Mouse (Mus musculus) cerebellum, adult 2 months (tissue): ENCODE measurements around the gene Luzp2. TPM values are rescaled to one million over a fixed set of nuclear protein-coding genes. Genes with fewer than 3 reads are reported as not detected.
"Not testable (repeated sequence)": the region's sequence is repeated elsewhere in the genome, so short reads cannot be mapped to it uniquely, and the experiment has no call there.

Source experiments
- DNase-seq, 2 experiments: peaks; one replicate each; pipeline ENCODE4 v3.0.0; 2021
- H3K27ac ChIP-seq: fragments of 200-500 bp; 2 replicates; pipeline ENCODE4 v1.5.1; 2012; ENCODE audit warnings: low read length, control low read depth, inconsistent platforms; ENCODE audit not compliant: insufficient read depth
- H3K27me3 ChIP-seq: fragments of 200-500 bp; 2 replicates; pipeline ENCODE4 v1.6.1; 2012; ENCODE audit warnings: inconsistent platforms, mild to moderate bottlenecking, low read length, moderate library complexity; ENCODE audit not compliant: control insufficient read depth, insufficient read depth
- H3K4me1 ChIP-seq: fragments of 200-500 bp; 2 replicates; pipeline ENCODE4 v1.6.1; 2011; ENCODE audit warnings: low read length; ENCODE audit not compliant: control insufficient read depth, insufficient read depth
- H3K4me3 ChIP-seq: fragments of 200-500 bp; replicated peaks from 2 replicates; pipeline ENCODE3; 2011; ENCODE audit warnings: mild to moderate bottlenecking, low read depth, low read length, control low read depth; ENCODE audit not compliant: insufficient read depth
- CTCF ChIP-seq: fragments of 200-500 bp; IDR thresholded peaks from 2 replicates; pipeline ENCODE4 v1.5.1; 2011; ENCODE audit warnings: low read depth, mild to moderate bottlenecking, control low read depth, low read length, moderate library complexity, borderline replicate concordance; ENCODE audit not compliant: insufficient read depth
- POLR2A ChIP-seq: fragments of 200-500 bp; IDR thresholded peaks from 2 replicates; pipeline ENCODE4 v1.6.1; 2011; ENCODE audit warnings: low read length, control low read depth, borderline replicate concordance; ENCODE audit not compliant: insufficient read depth
- WGBS: fragments of 180-500 bp; shearing (Covaris S2); methylation state at CpG from one replicate; pipeline ENCODE4 v1.1.7; 2018; 5-methylcytosine and 5-hydroxymethylcytosine counted together
- polyA plus RNA-seq: library from polyadenylated mRNA; depleted of rRNA; stranded (reverse); fragments of >200 nt; gene quantifications from 2 replicates; pipeline ENCODE4 v1.2.3, GENCODE M21; 2012

Gene Luzp2
- polyA plus RNA-seq, 1 experiment: 53.8 TPM

- TF ChIP-seq POLR2A: no peak
- Histone ChIP-seq H3K27ac (no peak overlapping the region), H3K4me3 (no peak overlapping the region), H3K4me1 (no peaks in the 10 kb centered on the region), H3K27me3 (no peaks in the 10 kb centered on the region)
- WGBS: 60% methylated on average over 4 of the region's 4 CpGs
- no peak for DNase-seq
These were observed 174.0 kb downstream of the Luzp2 start for GRCm38 (mm10) chr7:55009173-55009771.

- H3K4me3 ChIP-seq, H3K4me1 ChIP-seq, DNase-seq, H3K27ac ChIP-seq, H3K27me3 ChIP-seq: not testable (repeated sequence)
- WGBS: 90% methylated on average over 2 of the region's 2 CpGs
These were observed 298.6 kb downstream of the Luzp2 start for GRCm38 (mm10) chr7:55133850-55134249.

GRCm38 (mm10) chr7:55188927-55189326 lies 353.6 kb downstream of the Luzp2 start:
- 92% methylated on average over 10 of the region's 10 CpGs for WGBS
- Histone ChIP-seq H3K27me3 (no peaks in the 10 kb centered on the region), H3K27ac (no peak overlapping the region), H3K4me1 (no peaks in the 10 kb centered on the region), H3K4me3 (no peak overlapping the region)
- TF ChIP-seq POLR2A (no peak), CTCF (no peak)
- no peak for DNase-seq

GRCm38 (mm10) chr7:55189496-55189895 lies 354.2 kb downstream of the Luzp2 start:
- WGBS: 16% methylated on average over 2 of the region's 2 CpGs

DNA sequence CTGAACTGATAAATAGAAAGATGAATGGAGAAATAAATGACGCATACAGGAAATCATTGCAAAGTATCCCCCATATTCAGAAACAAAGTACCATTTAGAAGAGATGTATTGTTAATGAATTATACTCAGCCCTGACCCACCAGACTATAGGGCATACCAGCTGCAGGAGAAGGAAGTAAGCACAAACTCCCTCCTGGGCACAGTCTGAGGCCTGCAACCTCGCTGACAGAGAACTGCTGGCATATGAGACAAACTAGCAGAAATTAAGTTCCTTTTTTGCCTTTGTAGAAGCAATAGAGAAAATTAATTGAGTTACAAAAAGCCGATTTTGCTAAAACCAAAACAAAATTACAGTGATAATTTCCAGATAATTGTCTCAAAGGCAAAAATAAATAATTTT lies 355.4 kb downstream of the Luzp2 start:
- Histone ChIP-seq H3K4me1 (no peaks in the 10 kb centered on the region), H3K27ac (no peak overlapping the region), H3K27me3 (no peaks in the 10 kb centered on the region), H3K4me3 (no peak overlapping the region)
- no peak for DNase-seq
- WGBS: 76% methylated on average over 3 of the region's 3 CpGs
- no peak for TF ChIP-seq POLR2A
- no peak for TF ChIP-seq CTCF

More at GRCm38 (mm10) chr7:55189496-55189895, 354.2 kb downstream of the Luzp2 start:
- no peak for TF ChIP-seq POLR2A
- TF ChIP-seq CTCF: no peak
- no peak for DNase-seq
- Histone ChIP-seq H3K27me3 (no peaks in the 10 kb centered on the region), H3K27ac (no peak overlapping the region), H3K4me1 (no peaks in the 10 kb centered on the region), H3K4me3 (no peak overlapping the region)

DNA sequence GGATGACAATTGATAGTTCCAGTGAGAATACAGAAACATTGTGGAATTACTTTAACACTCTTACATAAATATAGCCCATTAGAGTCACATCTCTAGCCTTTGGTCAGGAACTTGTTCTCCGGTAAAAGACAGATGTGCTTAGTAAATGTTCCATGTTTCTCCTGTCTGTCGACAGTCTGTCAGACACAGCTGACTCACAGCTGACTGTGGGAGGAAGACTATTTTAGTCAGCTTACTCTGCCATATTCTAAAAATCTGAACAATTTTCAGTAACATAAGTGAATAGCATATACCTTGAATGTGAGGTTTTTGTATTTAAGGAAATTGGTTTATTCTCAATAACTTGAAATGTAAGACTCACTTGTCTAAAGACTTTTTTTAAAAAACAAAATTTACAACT lies 363.5 kb downstream of the Luzp2 start:
- Histone ChIP-seq H3K4me1 (no peaks in the 10 kb centered on the region), H3K27ac (no peak overlapping the region), H3K27me3 (no peaks in the 10 kb centered on the region), H3K4me3 (no peak overlapping the region)
- 89% methylated on average over 2 of the region's 2 CpGs for WGBS
- TF ChIP-seq CTCF (no peak), POLR2A (no peak)
- DNase-seq: no peak

DNA sequence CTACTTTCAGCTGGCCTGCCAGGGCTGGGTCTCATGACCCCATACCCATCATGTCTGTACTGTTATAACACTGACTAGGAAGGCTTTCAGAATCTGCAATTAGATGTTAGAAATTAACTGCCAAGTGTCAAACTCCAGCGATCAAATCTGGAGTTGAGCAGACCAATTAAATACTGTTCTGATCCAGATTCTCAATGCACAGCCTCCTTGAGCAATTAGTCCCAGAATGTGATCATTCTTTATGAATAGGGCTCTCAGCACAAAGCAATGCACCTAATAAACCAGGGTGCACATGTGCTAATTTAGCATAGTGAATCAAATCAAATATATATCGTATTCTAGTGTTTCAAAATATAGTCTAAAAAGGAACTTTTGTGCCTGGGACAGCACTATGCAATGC lies 387.7 kb downstream of the Luzp2 start:
- no peaks in the 10 kb centered on the region for H3K27me3 ChIP-seq
- no peak overlapping the region for H3K27ac ChIP-seq
- no peak for DNase-seq
- 83% methylated on average over 2 of the region's 2 CpGs for WGBS
- no peaks in the 10 kb centered on the region for H3K4me1 ChIP-seq
- TF ChIP-seq POLR2A: no peak
- TF ChIP-seq CTCF: no peak
- H3K4me3 ChIP-seq: no peak overlapping the region

- no peaks in the 10 kb centered on the region for H3K4me1 ChIP-seq
- TF ChIP-seq CTCF: no peak
- no peak for TF ChIP-seq POLR2A
- H3K27me3 ChIP-seq: no peaks in the 10 kb centered on the region
- H3K4me3 ChIP-seq: no peak overlapping the region
- no peak for DNase-seq
- no peak overlapping the region for H3K27ac ChIP-seq
These were observed 394.1 kb downstream of the Luzp2 start for GRCm38 (mm10) chr7:55229407-55229806.
